Mouse (Mus musculus) intestine, embryonic 15.5 days (tissue): ENCODE measurements around the gene Fn1. TPM values are rescaled to one million over a fixed set of nuclear protein-coding genes. Genes with fewer than 3 reads are reported as not detected.

Source experiments
- ATAC-seq: fragments of 200-750 bp; cut with Nextera tagmentation; 2 replicates; pipeline ENCODE4 v1.8.0; 2017; ENCODE audit warnings: moderate TSS enrichment, moderate library complexity
- H3K27ac ChIP-seq: fragments of 300-500 bp; sonication (generic); 2 replicates; pipeline ENCODE4 v1.5.1; 2015; ENCODE audit warnings: mild to moderate bottlenecking, inconsistent platforms
- H3K27me3 ChIP-seq: fragments of 300-500 bp; sonication (generic); replicated peaks from 2 replicates; pipeline ENCODE4 v1.6.1; 2015; ENCODE audit warnings: inconsistent platforms
- H3K36me3 ChIP-seq: fragments of 300-500 bp; sonication (generic); 2 replicates; pipeline ENCODE4 v1.6.1; 2015; ENCODE audit warnings: inconsistent platforms
- H3K4me1 ChIP-seq: fragments of 300-500 bp; sonication (generic); replicated peaks from 2 replicates; pipeline ENCODE4 v1.6.1; 2015; ENCODE audit warnings: inconsistent platforms
- H3K4me2 ChIP-seq: fragments of 300-500 bp; sonication (generic); replicated peaks from 2 replicates; pipeline ENCODE4 v1.6.1; 2015; ENCODE audit warnings: mild to moderate bottlenecking, inconsistent platforms
- H3K4me3 ChIP-seq: fragments of 300-500 bp; sonication (generic); replicated peaks from 2 replicates; pipeline ENCODE4 v1.5.1; 2015; ENCODE audit warnings: inconsistent platforms
- H3K9ac ChIP-seq: fragments of 300-500 bp; sonication (generic); 2 replicates; pipeline ENCODE4 v1.6.1; 2015; ENCODE audit warnings: inconsistent platforms
- H3K9me3 ChIP-seq: fragments of 300-500 bp; sonication (generic); 2 replicates; pipeline ENCODE4 v1.6.1; 2016; ENCODE audit warnings: inconsistent platforms
- WGBS: fragments of 180-500 bp; shearing (Covaris S2); methylation state at CpG from one replicate; pipeline ENCODE4 v1.1.7; 2015; 5-methylcytosine and 5-hydroxymethylcytosine counted together
- polyA plus RNA-seq: library from polyadenylated mRNA; unstranded; fragments of >200 nt; fragmentation: Nextera tagmentation; extraction: Ambion mirVana; gene quantifications from 2 replicates; pipeline ENCODE4 v1.2.1, GENCODE M21; 2015

Gene Fn1
- polyA plus RNA-seq, 1 experiment from 2014 or later: 83.2 TPM

GRCm38 (mm10) chr1:71623625-71624024 is 29.4 kb downstream of the Fn1 start:
- Histone ChIP-seq H3K4me2 (no peak overlapping the region), H3K27ac (no peak overlapping the region), H3K9me3 (no peaks in the 10 kb centered on the region), H3K4me1 (no peaks in the 10 kb centered on the region), H3K9ac (no peak overlapping the region), H3K4me3 (no peak overlapping the region), H3K27me3 (no peaks in the 10 kb centered on the region), H3K36me3 (0 out of 2 replicates have a peak, but pooled peaks cover 12% of the 10 kb centered on the region)
- ATAC-seq: peak; percentile 81
- WGBS: 86% methylated on average over 6 of the region's 6 CpGs

GRCm38 (mm10) chr1:71621526-71621925 is 31.5 kb downstream of the Fn1 start:
- Histone ChIP-seq H3K4me1 (no peaks in the 10 kb centered on the region), H3K4me2 (no peak overlapping the region), H3K4me3 (no peak overlapping the region), H3K27me3 (no peaks in the 10 kb centered on the region), H3K27ac (no peak overlapping the region), H3K9me3 (no peaks in the 10 kb centered on the region), H3K36me3 (peaks cover 12% of the 10 kb centered on the region), H3K9ac (no peak overlapping the region)
- 89% methylated on average over 2 of the region's 2 CpGs for WGBS
- ATAC-seq: no peak

- Histone ChIP-seq H3K9ac (no peak overlapping the region), H3K4me1 (no peaks in the 10 kb centered on the region), H3K27me3 (no peaks in the 10 kb centered on the region), H3K9me3 (no peaks in the 10 kb centered on the region), H3K4me3 (no peak overlapping the region), H3K4me2 (no peak overlapping the region), H3K36me3 (peaks cover 20% of the 10 kb centered on the region), H3K27ac (no peak overlapping the region)
- 89% methylated on average over 8 of the region's 8 CpGs for WGBS
- no peak for ATAC-seq
These were observed 38.3 kb downstream of the Fn1 start for GRCm38 (mm10) chr1:71614545-71615246.

- Histone ChIP-seq H3K27ac (no peak overlapping the region), H3K4me2 (no peak overlapping the region), H3K4me3 (no peak overlapping the region), H3K9me3 (no peaks in the 10 kb centered on the region), H3K4me1 (no peaks in the 10 kb centered on the region), H3K36me3 (peaks cover 15% of the 10 kb centered on the region; the same call in 1 of the 2 replicates), H3K27me3 (no peaks in the 10 kb centered on the region), H3K9ac (no peak overlapping the region)
- no peak for ATAC-seq
- 96% methylated on average over 21 of the region's 21 CpGs for WGBS
These were observed 40.7 kb downstream of the Fn1 start for GRCm38 (mm10) chr1:71612256-71612655.

GRCm38 (mm10) chr1:71609916-71610315 is 43.1 kb downstream of the Fn1 start:
- Histone ChIP-seq H3K36me3 (peaks cover 14% of the 10 kb centered on the region; the same call in 1 of the 2 replicates), H3K4me1 (no peaks in the 10 kb centered on the region)
- WGBS: 90% methylated on average over 5 of the region's 5 CpGs

GRCm38 (mm10) chr1:71609057-71609775 is 43.8 kb downstream of the Fn1 start:
- peaks cover 17% of the 10 kb centered on the region; the same call in 1 of the 2 replicates for H3K36me3 ChIP-seq
- no peaks in the 10 kb centered on the region for H3K4me1 ChIP-seq
- 96% methylated on average over 37 of the region's 37 CpGs for WGBS

More at GRCm38 (mm10) chr1:71609916-71610315, 43.1 kb downstream of the Fn1 start:
- Histone ChIP-seq H3K9ac (no peak overlapping the region), H3K9me3 (no peaks in the 10 kb centered on the region), H3K4me3 (no peak overlapping the region), H3K4me2 (no peak overlapping the region), H3K27me3 (no peaks in the 10 kb centered on the region), H3K27ac (no peak overlapping the region)
- 0 out of 2 replicates have a peak, but pooled peaks have one; percentile 23 for ATAC-seq

GRCm38 (mm10) chr1:71606600-71607325 is 46.2 kb downstream of the Fn1 start:
- peaks cover 10% of the 10 kb centered on the region; the same call in 1 of the 2 replicates for H3K36me3 ChIP-seq
- H3K4me1 ChIP-seq: no peaks in the 10 kb centered on the region
- no peaks in the 10 kb centered on the region for H3K9me3 ChIP-seq
- no peak overlapping the region for H3K9ac ChIP-seq
- H3K27ac ChIP-seq: no peak overlapping the region
- no peak for ATAC-seq
- 91% methylated on average over 8 of the region's 8 CpGs for WGBS
- no peak overlapping the region for H3K4me3 ChIP-seq
- H3K27me3 ChIP-seq: no peaks in the 10 kb centered on the region
- no peak overlapping the region for H3K4me2 ChIP-seq

More at GRCm38 (mm10) chr1:71609057-71609775, 43.8 kb downstream of the Fn1 start:
- H3K9me3 ChIP-seq: no peaks in the 10 kb centered on the region
- no peak overlapping the region for H3K9ac ChIP-seq
- no peaks in the 10 kb centered on the region for H3K27me3 ChIP-seq
- H3K4me3 ChIP-seq: no peak overlapping the region
- no peak for ATAC-seq
- H3K27ac ChIP-seq: no peak overlapping the region
- no peak overlapping the region for H3K4me2 ChIP-seq

GRCm38 (mm10) chr1:71605751-71606150 is 47.2 kb downstream of the Fn1 start:
- Histone ChIP-seq H3K4me2 (no peak overlapping the region), H3K36me3 (peaks cover 10% of the 10 kb centered on the region; the same call in 1 of the 2 replicates), H3K4me1 (no peaks in the 10 kb centered on the region), H3K9ac (no peak overlapping the region), H3K27ac (no peak overlapping the region), H3K27me3 (no peaks in the 10 kb centered on the region), H3K9me3 (no peaks in the 10 kb centered on the region), H3K4me3 (no peak overlapping the region)
- ATAC-seq: no peak
- 91% methylated on average over 2 of the region's 2 CpGs for WGBS

- Histone ChIP-seq H3K27me3 (no peaks in the 10 kb centered on the region), H3K4me1 (no peaks in the 10 kb centered on the region), H3K9me3 (no peaks in the 10 kb centered on the region), H3K36me3 (peaks cover 35% of the 10 kb centered on the region), H3K27ac (no peak overlapping the region), H3K9ac (no peak overlapping the region), H3K4me3 (no peak overlapping the region), H3K4me2 (no peak overlapping the region)
- WGBS: 94% methylated on average over 4 of the region's 4 CpGs
- ATAC-seq: no peak
These were observed 57.6 kb downstream of the Fn1 start for GRCm38 (mm10) chr1:71595365-71595764.

GRCm38 (mm10) chr1:71594268-71594667 is 58.7 kb downstream of the Fn1 start:
- Histone ChIP-seq H3K27me3 (no peaks in the 10 kb centered on the region), H3K4me1 (no peaks in the 10 kb centered on the region), H3K9me3 (no peaks in the 10 kb centered on the region), H3K36me3 (peaks cover 35% of the 10 kb centered on the region), H3K4me3 (no peak overlapping the region), H3K4me2 (no peak overlapping the region), H3K9ac (no peak overlapping the region), H3K27ac (no peak overlapping the region)
- 79% methylated on average over 2 of the region's 2 CpGs for WGBS
- ATAC-seq: no peak

- Histone ChIP-seq H3K27me3 (no peaks in the 10 kb centered on the region), H3K9me3 (no peaks in the 10 kb centered on the region), H3K27ac (no peak overlapping the region), H3K4me3 (no peak overlapping the region), H3K4me1 (no peaks in the 10 kb centered on the region), H3K36me3 (peaks cover 25% of the 10 kb centered on the region), H3K9ac (no peak overlapping the region), H3K4me2 (no peak overlapping the region)
- 95% methylated on average over 9 of the region's 9 CpGs for WGBS
- ATAC-seq: no peak
These were observed 59.8 kb downstream of the Fn1 start for GRCm38 (mm10) chr1:71593184-71593583.

- Histone ChIP-seq H3K27ac (no peak overlapping the region), H3K4me2 (no peak overlapping the region), H3K9ac (no peak overlapping the region), H3K4me1 (no peaks in the 10 kb centered on the region), H3K36me3 (peaks cover 18% of the 10 kb centered on the region; the same call in 1 of the 2 replicates), H3K27me3 (no peaks in the 10 kb centered on the region), H3K4me3 (no peak overlapping the region), H3K9me3 (no peaks in the 10 kb centered on the region)
- ATAC-seq: no peak
- WGBS: 95% methylated on average over 11 of the region's 11 CpGs
These were observed 63.0 kb downstream of the Fn1 start for GRCm38 (mm10) chr1:71590038-71590437.
